Mouse (Mus musculus): ENCODE results near the gene Timm17a.

The Timm17a gene

GRCm38 (mm10) chr1:135313284-135314031 is at the start of gene Timm17a:
TSS of gene Timm17a (minus strand) at chr1:135313778.
- peak; percentile 88 for DNase-seq (ENCODE audit: extremely low read depth, low read depth)

GRCm38 (mm10) chr1:135362115-135362514 is 48.5 kb upstream of the Timm17a start:
- no peak for DNase-seq (ENCODE audit: extremely low read depth, low read depth)

- no peak for DNase-seq (ENCODE audit: extremely low read depth, low read depth)
Observed at GRCm38 (mm10) chr1:135361491-135361890, 47.9 kb upstream of the Timm17a start.

GRCm38 (mm10) chr1:135359071-135359470 is 45.5 kb upstream of the Timm17a start:
- DNase-seq (ENCODE audit: extremely low read depth, low read depth), result no peak

GRCm38 (mm10) chr1:135351953-135352352 is 38.4 kb upstream of the Timm17a start:
- no peak for DNase-seq (ENCODE audit: extremely low read depth, low read depth)

DNA sequence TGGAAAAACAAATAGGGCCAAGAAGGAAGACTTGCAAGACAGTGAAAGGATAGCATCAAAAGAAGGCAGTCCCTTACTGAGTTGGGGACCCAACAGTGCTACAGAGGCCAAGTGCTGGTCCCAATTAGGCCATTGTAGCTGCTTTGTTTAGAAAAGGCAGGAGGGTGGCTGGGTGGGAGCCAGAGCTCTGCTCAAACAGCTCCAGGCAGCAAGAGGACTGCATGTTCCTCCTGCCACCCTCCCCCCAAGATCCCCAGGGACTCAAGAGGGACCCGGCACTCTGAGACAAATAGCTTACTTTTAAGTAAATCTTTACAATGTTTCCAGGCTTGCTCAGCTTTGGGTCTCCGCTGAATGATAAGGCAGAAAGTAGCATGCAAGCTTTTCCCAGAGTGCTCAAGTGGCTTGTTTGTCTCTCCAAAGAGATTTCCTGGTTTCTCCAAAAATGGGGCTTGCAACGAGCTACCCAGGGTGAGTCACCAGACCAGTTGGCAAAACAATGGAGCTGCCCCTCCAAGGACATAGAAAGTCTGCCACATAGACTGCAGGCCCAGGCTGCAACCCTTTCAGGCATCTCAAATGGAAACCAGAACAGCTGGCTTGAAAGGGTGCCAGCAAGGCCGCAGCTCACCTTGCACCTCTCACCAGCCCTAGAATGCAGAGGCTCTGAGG is 34.1 kb upstream of the Timm17a start:
- DNase-seq (ENCODE audit: extremely low read depth, low read depth), result no peak

DNA sequence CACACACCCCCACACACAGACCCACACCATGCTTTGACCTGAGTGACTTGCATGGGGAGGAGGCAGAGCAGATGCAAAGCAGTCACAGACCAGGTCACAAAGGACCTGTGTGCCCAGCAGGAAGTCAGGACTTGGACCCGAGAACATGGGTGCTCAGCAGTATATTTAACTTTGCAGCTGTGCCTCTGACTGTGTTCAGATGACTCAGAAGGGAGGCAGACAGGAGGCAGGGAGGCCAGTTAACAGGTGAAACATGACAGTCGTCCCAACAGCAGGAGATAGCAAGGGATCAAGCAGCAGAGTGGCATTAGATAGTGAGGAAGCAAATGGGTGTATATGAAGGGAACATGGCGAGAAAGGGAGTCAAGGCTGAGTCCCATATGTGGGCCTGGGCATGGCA is 33.3 kb upstream of the Timm17a start:
- no peak for DNase-seq (ENCODE audit: extremely low read depth, low read depth)

DNA sequence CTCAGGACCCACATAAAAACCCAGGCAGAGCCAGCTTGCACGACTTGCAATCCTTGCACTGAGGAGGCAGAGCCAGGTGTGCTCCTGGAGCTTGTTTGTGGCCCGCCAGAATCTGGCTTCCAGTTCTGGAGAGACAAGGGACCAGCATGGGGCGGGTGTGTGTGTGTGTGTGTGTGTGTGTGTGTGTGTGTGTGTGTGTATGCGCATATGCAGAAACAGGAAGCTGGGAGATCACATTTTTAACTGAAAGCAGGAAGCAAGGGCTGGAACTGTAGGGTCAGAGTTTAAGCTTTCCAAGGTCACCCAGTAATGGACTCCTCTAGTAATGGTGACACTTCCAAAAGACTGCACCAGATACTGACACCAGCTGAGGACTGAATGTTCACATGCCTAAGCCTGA is 30.4 kb upstream of the Timm17a start:
- peak; percentile 31 for DNase-seq (ENCODE audit: extremely low read depth, low read depth)

- no peak for DNase-seq (ENCODE audit: extremely low read depth, low read depth)
Observed at GRCm38 (mm10) chr1:135341947-135342346, 28.4 kb upstream of the Timm17a start.

DNA sequence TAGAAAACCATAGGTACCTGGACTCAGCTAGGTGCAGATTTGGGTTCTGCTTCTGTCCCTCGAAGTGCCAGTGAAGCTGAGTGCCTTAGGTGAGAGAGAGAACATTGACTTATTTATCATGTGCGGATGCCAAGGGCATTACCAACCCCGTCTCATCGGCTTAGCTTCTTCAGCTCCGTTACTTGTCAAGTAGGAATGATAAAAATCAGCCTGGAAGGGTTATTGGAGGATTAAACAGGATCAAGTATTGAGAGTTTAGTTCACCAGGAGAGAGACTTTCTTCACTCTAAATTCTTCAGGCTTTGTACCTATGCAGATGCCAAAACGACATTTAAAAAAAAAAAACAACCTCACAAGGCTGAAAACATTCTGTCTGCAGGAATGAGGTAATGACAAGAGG is 17.0 kb upstream of the Timm17a start:
- DNase-seq (ENCODE audit: extremely low read depth, low read depth), result no peak

- no peak for DNase-seq (ENCODE audit: extremely low read depth, low read depth)
Observed at GRCm38 (mm10) chr1:135328368-135328767, 14.8 kb upstream of the Timm17a start.

DNA sequence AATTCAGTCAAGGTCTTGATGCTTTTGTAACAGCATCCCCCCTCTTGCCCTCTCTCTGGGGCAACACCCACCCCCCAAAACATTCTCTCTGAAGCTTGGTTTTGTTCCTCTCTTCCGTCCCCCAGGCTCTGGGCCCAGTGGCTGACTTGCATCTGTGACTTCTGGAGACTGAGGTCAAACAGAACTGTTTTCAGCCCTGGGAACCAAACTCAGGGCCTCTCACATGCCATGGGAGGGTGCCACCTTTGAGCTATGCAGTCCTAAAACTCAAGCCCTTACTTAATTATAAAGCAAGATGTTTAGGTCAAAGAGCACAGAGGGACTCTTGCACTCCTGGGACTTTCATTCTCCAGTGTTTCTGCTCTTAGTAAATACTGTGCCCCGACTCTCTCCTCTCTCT is 12.4 kb upstream of the Timm17a start:
- DNase-seq (ENCODE audit: extremely low read depth, low read depth), result no peak

DNA sequence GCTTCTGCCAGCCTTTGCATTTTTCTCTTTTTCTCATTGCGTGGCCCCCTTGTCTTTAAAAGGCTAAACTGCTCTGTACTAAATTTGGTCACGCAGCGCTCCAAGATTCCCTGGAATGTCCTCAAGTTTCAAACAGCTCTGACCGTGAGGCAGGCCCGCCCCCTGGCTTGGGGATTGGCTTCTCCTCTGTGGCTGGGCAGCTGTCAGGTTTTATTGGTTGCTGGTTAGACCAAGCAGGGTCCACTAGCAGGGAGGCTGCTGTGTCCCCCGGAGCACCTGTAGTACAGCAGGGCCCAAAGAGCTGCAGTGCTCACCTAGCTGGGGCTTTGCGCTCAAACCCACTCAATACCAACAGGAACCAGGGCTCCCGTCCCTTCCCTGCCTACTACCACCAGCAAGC is 11.0 kb upstream of the Timm17a start, which contains the start of gene Lmod1:
TSS of gene Lmod1 (plus strand) at position 237 of the 400 bp plus-strand sequence.
- no peak for DNase-seq (ENCODE audit: extremely low read depth, low read depth)

- no peak for DNase-seq (ENCODE audit: extremely low read depth, low read depth)
Observed at GRCm38 (mm10) chr1:135323367-135323901, 9.9 kb upstream of the Timm17a start.

DNA sequence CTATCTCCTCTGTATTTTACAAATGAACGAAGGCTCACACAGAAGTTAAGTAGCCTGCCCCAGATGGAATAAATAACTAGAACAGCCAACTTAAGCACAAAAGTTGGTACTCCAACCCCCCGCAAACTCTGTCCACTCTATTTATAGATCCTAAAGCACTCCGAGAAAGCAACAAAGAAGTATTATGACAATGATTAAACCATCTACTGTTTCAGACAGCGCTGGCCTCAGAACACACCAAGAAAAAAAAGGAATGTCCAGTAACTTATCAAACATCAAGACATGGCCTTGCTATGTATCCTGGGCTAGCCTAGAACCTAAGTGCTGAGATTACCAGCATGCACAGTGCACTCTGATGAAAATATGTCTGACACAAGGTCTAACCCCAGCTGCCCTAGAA is 1.4 kb downstream of the Timm17a start:
- DNase-seq (ENCODE audit: extremely low read depth, low read depth), result no peak

DNA sequence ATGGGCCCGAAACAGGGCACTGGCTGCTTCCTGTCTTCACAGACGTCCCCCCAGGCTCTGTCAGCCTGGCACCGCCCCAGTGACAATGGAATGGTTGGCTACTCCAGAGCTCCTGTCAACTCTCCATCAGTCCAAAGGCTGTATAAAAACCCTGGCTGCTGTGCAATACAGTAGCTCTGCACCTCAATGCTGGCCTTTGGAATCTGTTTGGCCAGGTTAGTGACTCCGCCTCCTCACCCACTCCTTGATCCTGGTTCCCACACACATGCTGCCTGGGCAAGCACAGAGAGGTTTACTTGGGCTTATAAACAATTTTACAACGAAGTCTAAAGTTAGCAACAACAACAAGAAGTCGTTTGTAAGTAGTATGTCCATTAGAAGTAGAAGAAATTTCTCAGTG is 2.2 kb downstream of the Timm17a start:
- no peak for DNase-seq (ENCODE audit: extremely low read depth, low read depth)

DNA sequence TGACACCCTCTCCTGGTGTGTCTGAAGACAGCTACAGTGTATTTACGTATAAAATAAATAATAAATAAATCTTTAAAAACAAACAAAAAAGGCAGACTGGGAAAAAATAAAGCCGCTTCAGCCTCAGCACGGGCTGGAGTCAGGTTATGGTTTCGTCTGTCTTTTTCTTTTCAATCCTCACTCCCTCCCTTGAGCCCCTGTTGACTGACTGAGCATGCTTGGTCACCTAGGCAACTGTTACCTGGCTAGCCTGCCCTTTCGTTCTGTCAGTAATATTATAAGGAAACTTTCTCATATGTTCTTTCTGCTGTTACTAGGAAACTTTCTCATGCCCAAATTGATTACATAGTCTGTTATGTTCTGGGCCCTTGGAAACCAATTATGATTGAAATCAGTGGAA is 22.7 kb downstream of the Timm17a start:
- DNase-seq (ENCODE audit: extremely low read depth, low read depth), result no peak

DNA sequence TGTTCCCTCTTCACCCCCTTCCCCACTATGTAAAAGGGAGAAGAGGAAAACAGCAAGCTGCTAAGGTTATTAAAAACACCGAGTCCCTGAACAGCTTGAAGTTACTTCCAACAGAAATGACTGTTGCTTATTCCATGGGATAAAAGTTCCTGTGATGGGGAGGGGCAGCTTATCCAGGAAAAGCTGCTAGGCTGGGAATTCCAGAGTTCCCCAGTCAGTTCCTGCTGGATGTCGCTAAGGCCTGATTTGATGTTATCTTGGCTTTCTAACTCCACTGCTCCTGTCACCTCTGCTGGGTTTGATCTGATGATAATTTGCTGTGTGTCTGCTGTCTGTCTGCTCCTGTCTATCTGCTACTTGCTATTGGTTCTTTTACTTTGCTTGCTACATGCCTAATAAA is 27.3 kb downstream of the Timm17a start:
- no peak for DNase-seq (ENCODE audit: extremely low read depth, low read depth)

DNA sequence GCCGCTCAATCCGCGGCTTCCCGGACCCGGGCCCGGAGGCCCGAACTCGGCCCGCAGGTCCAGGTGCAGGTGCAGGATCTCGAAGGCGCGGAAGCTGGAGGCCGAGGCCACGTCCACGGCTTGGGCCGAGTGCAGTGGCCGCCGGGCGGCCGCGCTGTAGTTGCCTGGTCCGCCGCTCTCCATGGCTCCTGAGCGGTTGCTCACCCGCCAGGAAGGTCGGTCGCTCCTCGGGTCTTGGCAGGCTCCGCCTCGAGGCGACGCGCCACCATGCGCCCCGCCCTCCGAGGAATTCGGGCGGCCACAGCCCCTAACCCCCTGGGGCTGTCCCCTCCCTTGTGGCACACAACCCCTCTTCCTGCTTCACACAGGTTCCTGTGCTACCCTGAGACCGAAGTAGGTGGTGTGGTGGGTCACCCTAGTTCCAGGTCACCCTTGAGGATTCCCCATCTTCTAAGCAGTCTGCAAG is 29.7 kb downstream of the Timm17a start, which contains the start of gene Rnpep:
TSS of gene Rnpep (minus strand) at position 259 of the 466 bp plus-strand sequence.
- DNase-seq (ENCODE audit: extremely low read depth, low read depth), result peak; percentile 22

GRCm38 (mm10) chr1:135283287-135283825 is 30.2 kb downstream of the Timm17a start:
- DNase-seq (ENCODE audit: extremely low read depth, low read depth), result no peak

- DNase-seq (ENCODE audit: extremely low read depth, low read depth), result peak; percentile 70
Observed at GRCm38 (mm10) chr1:135282536-135283286, 30.9 kb downstream of the Timm17a start.
